Mouse (Mus musculus) testis, adult 10 weeks (tissue): ENCODE measurements around the gene Cxcl12. TPM values are rescaled to one million over a fixed set of nuclear protein-coding genes. Genes with fewer than 3 reads are reported as not detected.

Source experiments
- polyA plus RNA-seq: library from polyadenylated mRNA; stranded (reverse); fragments of 350-450 nt; fragmentation: Illumina TruSeq; extraction: RNeasy Lipid Tissue Mini Kit (QIAGEN cat#74804); gene quantifications from one replicate; pipeline ENCODE4 v1.2.3, GENCODE M21; 2014; ENCODE audit warnings: low read depth, low replicate concordance

Gene Cxcl12
- polyA plus RNA-seq: 16.0 TPM

DNA sequence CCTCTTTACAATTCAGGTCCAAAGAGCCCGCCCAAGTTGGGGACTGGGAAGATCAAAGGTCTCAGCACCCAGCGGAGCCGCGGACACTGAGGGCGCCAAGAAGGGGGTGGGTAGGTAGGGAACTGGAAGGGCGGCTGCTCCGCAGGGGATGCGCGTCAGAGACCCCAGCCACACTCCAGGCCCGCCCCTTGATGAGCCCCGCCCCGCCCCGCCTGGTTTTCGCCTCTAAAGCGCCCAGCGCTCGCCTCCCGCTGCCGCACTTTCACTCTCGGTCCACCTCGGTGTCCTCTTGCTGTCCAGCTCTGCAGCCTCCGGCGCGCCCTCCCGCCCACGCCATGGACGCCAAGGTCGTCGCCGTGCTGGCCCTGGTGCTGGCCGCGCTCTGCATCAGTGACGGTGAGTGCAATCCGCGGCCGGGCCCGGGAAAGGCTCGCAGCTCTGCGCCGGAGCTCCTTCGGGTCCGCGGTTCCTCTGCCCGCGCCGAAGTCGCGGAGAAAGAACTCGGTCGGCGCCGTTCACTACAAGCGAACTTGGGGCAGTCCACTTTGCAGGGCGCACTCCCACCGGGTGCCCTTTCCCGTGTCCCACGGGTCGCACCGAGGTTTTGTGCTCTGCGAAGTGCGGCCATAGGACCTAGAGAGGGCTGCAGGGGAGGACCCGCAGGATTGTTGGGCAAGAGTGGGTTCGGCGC, at the start of gene Cxcl12:
Cxcl12 (plus strand) TSS at position 215 of the 691 bp plus-strand sequence.

